Mouse (Mus musculus) embryonic facial prominence, embryonic 15.5 days (tissue): ENCODE results near the gene Foxo1. TPM values are rescaled to one million over a fixed set of nuclear protein-coding genes. Genes with fewer than 3 reads are reported as not detected.

Experiments used
- ATAC-seq: fragments of 200-750 bp; cut with Nextera tagmentation; 2 replicates; pipeline ENCODE4 v1.8.0; 2017; ENCODE audit warnings: low read depth, moderate TSS enrichment; ENCODE audit not compliant: insufficient number of reproducible peaks, low FRiP score, low TSS enrichment
- H3K27ac ChIP-seq: fragments of 300-500 bp; sonication (generic); replicated peaks from 2 replicates; pipeline ENCODE4 v1.5.1; 2015; ENCODE audit warnings: mild to moderate bottlenecking, inconsistent platforms
- H3K27me3 ChIP-seq: fragments of 300-500 bp; sonication (generic); 2 replicates; pipeline ENCODE4 v1.6.1; 2015; ENCODE audit warnings: inconsistent platforms
- H3K36me3 ChIP-seq: fragments of 300-500 bp; sonication (generic); 2 replicates; pipeline ENCODE4 v1.6.1; 2015; ENCODE audit warnings: mild to moderate bottlenecking, inconsistent platforms
- H3K4me1 ChIP-seq: fragments of 300-500 bp; sonication (generic); 2 replicates; pipeline ENCODE4 v1.6.1; 2015; ENCODE audit warnings: inconsistent platforms
- H3K4me2 ChIP-seq: fragments of 300-500 bp; sonication (generic); replicated peaks from 2 replicates; pipeline ENCODE4 v1.6.1; 2015; ENCODE audit warnings: mild to moderate bottlenecking, inconsistent platforms
- H3K4me3 ChIP-seq: fragments of 300-500 bp; sonication (generic); replicated peaks from 2 replicates; pipeline ENCODE4 v1.5.1; 2015; ENCODE audit warnings: mild to moderate bottlenecking, inconsistent platforms
- H3K9ac ChIP-seq: fragments of 300-500 bp; sonication (generic); 2 replicates; pipeline ENCODE4 v1.6.1; 2015; ENCODE audit warnings: inconsistent platforms
- H3K9me3 ChIP-seq: fragments of 300-500 bp; sonication (generic); replicated peaks from 2 replicates; pipeline ENCODE4 v1.6.1; 2016; ENCODE audit warnings: inconsistent platforms
- WGBS: fragments of 180-500 bp; shearing (Covaris S2); methylation state at CpG from one replicate; pipeline ENCODE4 v1.1.7; 2015; 5-methylcytosine and 5-hydroxymethylcytosine counted together
- polyA plus RNA-seq: library from polyadenylated mRNA; unstranded; fragments of >200 nt; fragmentation: Nextera tagmentation; extraction: Ambion mirVana; gene quantifications from 2 replicates; pipeline ENCODE4 v1.2.1, GENCODE M21; 2015

Gene Foxo1
- polyA plus RNA-seq, 1 experiment from 2014 or later, result 8.2 TPM

GRCm38 (mm10) chr3:52322401-52323385 lies 54.6 kb downstream of the Foxo1 start:
- no peak overlapping the region for H3K9ac ChIP-seq
- no peaks in the 10 kb centered on the region for H3K9me3 ChIP-seq
- WGBS, result 21% methylated on average over 9 of the region's 9 CpGs
- no peak overlapping the region; the same call in 1 of the 2 replicates for H3K27ac ChIP-seq
- H3K36me3 ChIP-seq, result no peaks in the 10 kb centered on the region
- H3K27me3 ChIP-seq, result no peaks in the 10 kb centered on the region
- H3K4me2 ChIP-seq, result no peak overlapping the region
- ATAC-seq, result no peak
- no peak overlapping the region for H3K4me3 ChIP-seq
- H3K4me1 ChIP-seq, result peaks cover 25% of the 10 kb centered on the region

- WGBS, result 95% methylated on average over 5 of the region's 5 CpGs
- Histone ChIP-seq H3K9ac (no peak overlapping the region), H3K4me2 (no peak overlapping the region), H3K36me3 (no peaks in the 10 kb centered on the region), H3K27me3 (no peaks in the 10 kb centered on the region), H3K4me3 (no peak overlapping the region), H3K4me1 (peaks cover 25% of the 10 kb centered on the region), H3K27ac (no peak overlapping the region), H3K9me3 (no peaks in the 10 kb centered on the region)
- no peak for ATAC-seq
These were observed 56.9 kb downstream of the Foxo1 start for GRCm38 (mm10) chr3:52325006-52325405.

- H3K27me3 ChIP-seq, result no peaks in the 10 kb centered on the region
- no peak for ATAC-seq
- WGBS, result 66% methylated on average over 6 of the region's 6 CpGs
- H3K9me3 ChIP-seq, result no peaks in the 10 kb centered on the region
- H3K4me3 ChIP-seq, result no peak overlapping the region
- no peak overlapping the region for H3K4me2 ChIP-seq
- H3K4me1 ChIP-seq, result peaks cover 25% of the 10 kb centered on the region
- no peaks in the 10 kb centered on the region for H3K36me3 ChIP-seq
- H3K27ac ChIP-seq, result no peak overlapping the region
- no peak overlapping the region for H3K9ac ChIP-seq
These were observed 58.6 kb downstream of the Foxo1 start for GRCm38 (mm10) chr3:52326687-52327086.

DNA sequence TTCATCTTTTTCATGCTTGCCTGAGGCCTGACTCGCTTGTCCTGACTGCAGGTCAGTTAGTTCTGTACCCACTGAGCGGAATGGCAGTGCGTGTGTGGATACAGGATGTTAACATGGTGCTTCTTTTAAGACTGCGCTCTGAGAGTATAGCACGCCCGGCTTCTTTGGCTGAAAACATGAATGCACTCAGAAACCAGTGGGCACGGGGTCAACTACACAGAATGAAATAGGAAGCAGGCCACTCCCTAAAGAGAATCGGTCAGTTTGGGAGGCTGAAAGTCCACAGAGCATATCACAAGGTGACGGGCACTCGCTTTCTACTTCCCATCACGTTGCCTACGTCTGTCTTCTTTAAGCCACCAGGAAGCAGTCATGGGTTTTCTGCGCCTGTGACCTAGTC lies 59.0 kb downstream of the Foxo1 start:
- no peak overlapping the region for H3K4me3 ChIP-seq
- 74% methylated on average over 13 of the region's 13 CpGs for WGBS
- H3K9ac ChIP-seq, result no peak overlapping the region
- H3K9me3 ChIP-seq, result no peaks in the 10 kb centered on the region
- H3K4me1 ChIP-seq, result peaks cover 21% of the 10 kb centered on the region
- H3K36me3 ChIP-seq, result no peaks in the 10 kb centered on the region
- no peak overlapping the region for H3K27ac ChIP-seq
- H3K4me2 ChIP-seq, result no peak overlapping the region
- no peaks in the 10 kb centered on the region for H3K27me3 ChIP-seq
- no peak for ATAC-seq

- H3K27ac ChIP-seq, result no peak overlapping the region
- ATAC-seq, result no peak
- no peaks in the 10 kb centered on the region for H3K27me3 ChIP-seq
- no peaks in the 10 kb centered on the region for H3K9me3 ChIP-seq
- no peak overlapping the region for H3K4me3 ChIP-seq
- H3K4me1 ChIP-seq, result peaks cover 6% of the 10 kb centered on the region
- H3K9ac ChIP-seq, result no peak overlapping the region
- no peak overlapping the region for H3K4me2 ChIP-seq
- no peaks in the 10 kb centered on the region for H3K36me3 ChIP-seq
- 75% methylated on average over 1 of the region's 1 CpGs for WGBS
These were observed 63.6 kb downstream of the Foxo1 start for GRCm38 (mm10) chr3:52331709-52332108.

- Histone ChIP-seq H3K27ac (no peak overlapping the region), H3K9me3 (no peaks in the 10 kb centered on the region), H3K4me1 (peaks cover 20% of the 10 kb centered on the region), H3K36me3 (no peaks in the 10 kb centered on the region), H3K9ac (no peak overlapping the region), H3K4me2 (no peak overlapping the region), H3K4me3 (no peak overlapping the region), H3K27me3 (no peaks in the 10 kb centered on the region)
- 37% methylated on average over 4 of the region's 4 CpGs for WGBS
- ATAC-seq, result no peak
These were observed 70.6 kb downstream of the Foxo1 start for GRCm38 (mm10) chr3:52338761-52339160.

GRCm38 (mm10) chr3:52340336-52341034 lies 72.3 kb downstream of the Foxo1 start:
- Histone ChIP-seq H3K4me1 (peaks cover 20% of the 10 kb centered on the region), H3K9ac (no peak overlapping the region), H3K27ac (no peak overlapping the region), H3K4me3 (no peak overlapping the region), H3K36me3 (0 out of 2 replicates have a peak, but pooled peaks cover 4% of the 10 kb centered on the region), H3K27me3 (no peaks in the 10 kb centered on the region), H3K9me3 (no peaks in the 10 kb centered on the region), H3K4me2 (no peak overlapping the region)
- ATAC-seq, result no peak
- WGBS, result 87% methylated on average over 12 of the region's 12 CpGs

GRCm38 (mm10) chr3:52342226-52342625 lies 74.1 kb downstream of the Foxo1 start:
- WGBS, result 46% methylated on average over 3 of the region's 3 CpGs
- no peaks in the 10 kb centered on the region for H3K27me3 ChIP-seq

GRCm38 (mm10) chr3:52342801-52343200 lies 74.7 kb downstream of the Foxo1 start:
- no peaks in the 10 kb centered on the region for H3K27me3 ChIP-seq
- no peaks in the 10 kb centered on the region for H3K9me3 ChIP-seq
- WGBS, result 22% methylated on average over 3 of the region's 3 CpGs
- no peak for ATAC-seq
- no peak overlapping the region for H3K4me2 ChIP-seq
- H3K27ac ChIP-seq, result no peak overlapping the region; the same call in 1 of the 2 replicates
- H3K36me3 ChIP-seq, result 0 out of 2 replicates have a peak, but pooled peaks cover 11% of the 10 kb centered on the region
- peaks cover 20% of the 10 kb centered on the region for H3K4me1 ChIP-seq
- H3K4me3 ChIP-seq, result no peak overlapping the region
- no peak overlapping the region for H3K9ac ChIP-seq

More at GRCm38 (mm10) chr3:52342226-52342625, 74.1 kb downstream of the Foxo1 start:
- Histone ChIP-seq H3K9ac (no peak overlapping the region), H3K4me1 (peaks cover 20% of the 10 kb centered on the region), H3K4me3 (no peak overlapping the region), H3K36me3 (0 out of 2 replicates have a peak, but pooled peaks cover 11% of the 10 kb centered on the region), H3K9me3 (no peaks in the 10 kb centered on the region), H3K4me2 (no peak overlapping the region), H3K27ac (no peak overlapping the region)
- no peak for ATAC-seq

DNA sequence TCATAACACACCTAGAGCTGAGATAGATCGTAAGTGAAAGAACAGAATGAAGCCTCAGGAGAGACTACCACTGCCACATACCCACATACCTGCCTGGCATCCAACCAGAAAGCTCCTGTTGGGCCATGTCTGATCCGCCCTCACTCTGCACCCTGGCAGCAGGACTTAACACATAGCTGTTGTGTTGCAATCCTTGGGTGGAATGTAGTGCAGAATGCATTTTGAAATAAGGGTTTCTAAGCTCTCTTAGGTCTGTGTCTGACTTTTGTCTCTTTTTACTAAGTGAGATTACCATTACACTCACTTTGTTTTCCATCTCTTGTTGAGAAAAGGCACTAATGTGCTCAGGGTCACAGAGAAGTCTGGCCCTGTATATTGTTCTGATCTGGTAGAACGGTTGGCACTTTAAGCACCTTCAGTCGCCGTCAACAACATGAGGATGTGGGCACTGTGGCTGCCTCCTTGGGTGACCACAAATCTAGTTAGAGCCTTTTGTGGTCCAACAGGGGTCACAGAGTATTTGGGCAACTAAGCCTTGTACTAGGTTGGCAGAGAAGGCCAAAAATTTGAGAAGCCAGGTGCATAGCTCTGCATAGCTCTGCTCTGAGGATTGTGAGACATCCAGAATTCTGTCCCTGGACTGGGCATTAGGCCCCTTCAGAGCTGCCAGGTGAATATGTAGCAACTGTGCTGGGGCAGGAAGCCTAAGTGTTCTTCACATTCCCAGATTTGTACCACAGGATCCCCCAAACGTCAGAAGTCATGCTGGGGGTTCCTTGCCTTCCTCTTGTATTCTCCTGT lies 75.3 kb downstream of the Foxo1 start:
- Histone ChIP-seq H3K36me3 (0 out of 2 replicates have a peak, but pooled peaks cover 11% of the 10 kb centered on the region), H3K4me2 (no peak overlapping the region), H3K4me1 (peaks cover 20% of the 10 kb centered on the region), H3K9ac (no peak overlapping the region), H3K4me3 (no peak overlapping the region), H3K9me3 (no peaks in the 10 kb centered on the region), H3K27me3 (no peaks in the 10 kb centered on the region), H3K27ac (no peak overlapping the region)
- 0 out of 2 replicates have a peak, but pooled peaks have one; percentile 48 for ATAC-seq
- 61% methylated on average over 6 of the region's 6 CpGs for WGBS
